Mouse (Mus musculus): ENCODE results near the gene Marveld3. TPM values are rescaled to one million over a fixed set of nuclear protein-coding genes. Genes with fewer than 3 reads are reported as not detected.

Marveld3 gene
- total RNA-seq, 2 experiments from 2014 or later: not detected

DNA sequence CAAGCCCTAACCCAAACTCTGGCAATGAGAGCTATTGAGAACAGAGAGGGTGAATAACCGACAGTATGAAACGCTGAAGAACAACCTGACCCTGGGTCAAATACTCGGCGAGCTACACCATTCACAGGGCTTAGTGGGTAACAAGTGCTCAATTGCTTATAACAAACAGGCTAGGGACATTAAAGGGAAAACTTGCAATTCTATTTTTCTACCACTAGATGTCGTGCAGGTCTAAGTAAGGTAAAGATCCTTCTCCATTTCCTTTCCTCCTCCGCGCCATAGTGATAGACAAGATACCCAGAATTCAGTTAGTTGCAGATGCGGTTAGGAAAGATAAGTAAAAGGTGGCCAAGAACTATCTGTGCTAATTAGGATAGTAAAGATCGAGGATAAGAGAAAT is 8.3 kb upstream of the Marveld3 start:
- ATAC-seq (replicated peaks; ENCODE audit: low FRiP score, poor library complexity, severe bottlenecking): peak; percentile 90

DNA sequence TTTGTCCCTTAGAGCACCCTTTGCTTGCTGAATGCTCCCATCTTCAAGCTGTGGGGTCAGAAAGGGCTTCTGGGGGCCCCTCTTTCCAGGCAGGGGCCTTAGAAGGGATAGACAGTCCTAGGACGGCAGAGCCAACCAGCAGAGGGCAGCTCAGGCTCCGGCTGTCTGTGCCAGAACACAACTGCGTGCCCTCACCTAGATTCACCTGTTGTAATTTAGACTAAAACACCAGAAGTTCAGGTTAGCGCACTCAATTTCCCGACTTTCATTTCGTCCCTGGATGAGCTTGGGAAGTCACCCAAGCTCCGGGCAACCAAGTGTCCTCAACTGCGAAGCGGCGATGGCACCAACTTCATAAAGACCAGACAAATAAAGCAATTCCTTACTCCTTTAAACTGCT is 6.8 kb upstream of the Marveld3 start:
- ATAC-seq (replicated peaks; ENCODE audit: low FRiP score, poor library complexity, severe bottlenecking): no peak

DNA sequence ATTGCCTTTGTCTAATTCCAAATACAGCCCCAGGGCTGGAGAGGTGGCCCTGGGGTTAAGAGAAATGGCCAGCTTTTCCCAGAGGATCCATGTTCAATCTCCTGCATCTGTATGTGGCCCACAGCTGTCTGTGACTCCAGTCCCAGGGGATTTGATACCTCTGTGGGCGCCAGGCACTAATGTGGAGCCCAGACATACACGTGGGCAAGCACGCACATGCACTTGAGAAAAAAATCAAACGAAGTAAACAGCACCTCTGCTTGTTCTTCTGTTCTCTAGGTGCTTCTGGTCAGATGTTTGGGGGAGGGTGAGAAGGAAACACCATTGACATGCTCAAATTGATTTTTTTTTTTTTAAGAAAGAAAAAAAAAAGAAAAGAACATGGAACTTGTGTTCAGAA is 2.1 kb upstream of the Marveld3 start:
- no peak for ATAC-seq (replicated peaks; ENCODE audit: low FRiP score, poor library complexity, severe bottlenecking)

DNA sequence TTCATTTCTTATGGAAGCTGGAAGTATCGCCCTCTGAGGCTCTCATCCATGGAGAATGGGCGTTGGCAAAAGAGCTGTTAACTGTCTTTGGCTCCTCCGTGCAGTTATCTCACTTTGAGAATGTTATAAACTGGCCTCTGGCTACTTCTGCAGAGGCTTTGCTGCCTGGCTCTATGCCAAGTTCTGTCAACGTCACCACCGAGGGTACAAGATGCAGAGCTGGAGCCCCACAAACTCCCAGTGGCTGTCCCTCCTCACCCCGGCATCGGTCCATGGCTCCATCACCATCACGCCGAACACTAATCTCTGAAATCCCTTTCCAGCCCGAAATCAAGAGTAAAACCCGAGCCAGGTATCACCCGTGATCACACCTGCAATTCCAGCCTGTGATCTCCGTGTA is 1.4 kb upstream of the Marveld3 start:
- ATAC-seq (replicated peaks; ENCODE audit: low FRiP score, poor library complexity, severe bottlenecking): no peak

DNA sequence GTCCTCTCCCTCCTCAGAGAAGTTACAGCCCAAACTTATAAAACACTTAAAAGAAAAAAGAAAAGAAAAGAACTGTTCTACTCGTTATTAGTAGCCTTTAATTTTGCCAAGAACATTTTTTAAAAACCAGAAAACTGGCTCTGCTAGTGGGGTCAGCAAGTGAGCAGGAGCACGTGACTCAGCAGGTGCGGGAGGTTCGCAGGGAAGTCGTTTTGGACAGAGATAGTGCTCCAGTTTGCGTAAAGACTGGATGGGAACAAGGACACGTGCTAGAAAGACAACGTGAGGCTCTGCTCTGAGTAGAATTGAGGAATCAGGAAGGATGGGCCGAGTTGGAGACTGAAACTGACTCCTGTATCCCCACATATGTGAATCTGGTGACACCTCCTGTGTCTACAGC is 893 bp upstream of the Marveld3 start:
- ATAC-seq (replicated peaks; ENCODE audit: low FRiP score, poor library complexity, severe bottlenecking): no peak

DNA sequence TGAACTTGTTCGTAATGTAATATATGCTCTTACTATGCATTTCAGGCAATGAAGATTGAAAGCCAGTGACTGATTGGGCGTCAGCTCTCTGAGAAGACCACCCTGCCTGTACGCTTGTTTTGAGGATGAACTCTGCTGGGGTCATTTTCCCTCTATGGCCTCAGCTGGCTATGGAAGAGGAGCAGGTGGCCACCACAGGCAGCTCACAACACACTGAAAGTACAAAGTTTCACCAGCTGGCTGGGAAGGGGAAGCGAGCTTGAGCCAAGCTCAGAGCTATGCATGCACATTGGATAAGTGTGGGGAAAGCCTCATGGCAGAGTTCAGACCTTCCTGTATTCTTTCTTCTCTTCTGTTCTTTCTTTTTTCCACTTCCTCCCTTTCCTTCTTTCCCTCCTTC is 2.9 kb downstream of the Marveld3 start:
- ATAC-seq (replicated peaks; ENCODE audit: low FRiP score, poor library complexity, severe bottlenecking): no peak

DNA sequence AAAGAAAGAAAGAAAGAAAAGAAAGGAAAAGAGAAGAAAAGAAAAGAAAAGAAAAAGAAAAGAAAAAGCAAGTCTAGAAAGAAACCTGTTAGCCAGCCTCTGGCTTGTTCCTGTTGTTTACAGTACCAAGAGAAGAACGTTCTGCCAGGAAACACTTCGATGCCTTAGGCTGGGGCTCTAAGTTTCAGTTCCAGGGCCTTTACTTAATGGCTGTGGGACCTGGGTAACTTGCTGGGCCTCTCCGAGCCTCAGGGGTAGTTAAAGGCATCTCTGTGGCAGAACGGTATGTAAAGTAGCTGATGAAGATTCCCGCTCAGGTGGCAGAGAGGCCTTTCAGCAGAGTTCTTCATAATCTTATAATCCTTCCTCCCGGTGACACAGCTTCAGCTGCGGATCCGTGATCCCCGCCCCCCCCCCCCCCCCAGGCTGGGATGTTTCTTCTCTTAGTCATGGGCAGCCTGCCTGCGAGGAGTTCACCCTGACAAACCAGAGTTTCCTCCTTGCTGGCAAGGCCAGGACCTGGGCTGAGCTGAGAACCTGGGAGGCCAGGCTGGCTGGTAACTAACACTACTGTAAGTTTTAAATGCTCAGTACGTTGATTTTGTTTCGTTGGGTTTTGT is 3.9 kb downstream of the Marveld3 start:
- no peak for ATAC-seq (replicated peaks; ENCODE audit: low FRiP score, poor library complexity, severe bottlenecking)

DNA sequence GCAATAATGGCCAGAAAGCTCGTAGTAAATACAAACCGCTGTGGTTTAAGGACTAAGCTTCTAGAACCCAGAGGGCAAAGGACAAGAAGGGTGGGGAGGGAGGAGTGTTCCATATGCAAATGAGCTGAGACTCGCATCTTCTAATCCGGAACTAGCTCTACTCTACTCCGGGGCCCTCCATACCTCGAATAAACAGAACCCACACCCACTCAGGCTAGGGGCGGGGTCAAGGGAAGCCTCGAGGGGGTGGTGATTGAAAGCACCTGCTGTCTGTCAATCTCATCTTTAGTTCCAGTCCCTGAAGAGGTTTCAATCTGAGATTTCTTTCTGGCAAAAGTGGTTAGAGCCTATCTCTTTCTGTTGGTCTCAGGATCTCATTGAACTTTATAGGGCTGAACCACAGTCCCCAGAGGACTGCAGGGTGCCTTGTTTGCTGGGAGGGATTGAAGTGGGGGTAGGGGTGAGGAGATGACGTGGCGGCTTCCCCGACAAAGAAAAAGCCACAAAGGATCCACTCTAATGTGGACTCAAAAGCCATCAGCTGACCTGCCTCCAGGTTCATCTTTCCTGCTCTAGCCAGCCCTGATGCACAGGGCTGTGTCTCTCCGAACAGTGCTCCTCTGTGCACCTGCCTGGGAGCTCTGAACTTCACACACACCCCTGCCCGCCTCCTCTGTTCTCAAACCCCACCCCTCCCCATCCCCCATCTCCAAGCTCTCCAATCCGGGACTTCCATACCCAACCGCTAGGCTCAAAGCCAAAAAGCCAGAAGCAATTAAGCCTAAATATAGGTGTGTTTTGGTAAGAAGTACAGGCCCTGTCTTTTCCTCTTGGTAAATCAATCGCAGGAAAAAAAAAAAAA is 4.6 kb downstream of the Marveld3 start:
- no peak for ATAC-seq (replicated peaks; ENCODE audit: low FRiP score, poor library complexity, severe bottlenecking)

DNA sequence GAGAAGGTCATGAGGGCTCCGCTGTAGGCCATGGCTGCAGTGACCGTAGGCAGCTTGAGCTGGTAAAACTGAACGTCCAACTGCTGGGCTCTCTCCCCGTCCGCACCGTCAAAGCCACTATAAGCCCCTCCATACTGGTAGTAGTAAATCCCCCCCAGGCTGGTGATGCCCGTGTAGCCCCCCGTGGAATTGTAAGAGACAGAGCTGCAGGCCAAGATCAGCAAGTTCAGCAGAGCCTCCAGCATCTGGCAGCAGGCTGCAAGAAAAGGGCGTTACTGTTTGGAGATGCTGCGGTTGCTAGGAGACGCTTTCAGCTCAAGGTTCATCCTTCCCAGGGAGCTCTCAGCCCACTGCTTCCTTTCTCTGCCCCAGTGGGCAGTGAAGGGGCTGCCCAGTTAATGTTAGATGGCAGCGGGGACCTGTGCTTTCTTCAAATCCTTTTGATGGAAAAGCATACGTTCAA is 7.5 kb downstream of the Marveld3 start:
- no peak for ATAC-seq (replicated peaks; ENCODE audit: low FRiP score, poor library complexity, severe bottlenecking)

DNA sequence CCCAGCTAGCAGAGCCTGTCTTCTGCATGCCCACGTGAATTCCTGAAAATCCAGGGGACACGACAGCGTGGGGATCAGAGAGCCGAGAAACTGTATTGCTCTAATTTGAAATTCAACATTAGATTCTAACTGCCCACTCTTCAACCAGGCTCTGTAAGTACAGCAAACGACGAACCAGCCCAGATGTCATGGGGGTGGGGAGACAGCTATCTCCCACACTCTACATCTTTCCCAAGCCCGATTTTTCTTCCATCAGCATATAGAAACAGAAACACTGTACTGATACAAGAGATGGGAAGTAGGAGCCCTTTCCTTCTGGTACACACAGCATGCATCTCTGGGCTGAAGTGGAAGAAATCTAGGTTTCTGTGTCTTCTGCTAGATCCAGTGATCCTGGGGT is 9.8 kb downstream of the Marveld3 start:
- no peak for ATAC-seq (replicated peaks; ENCODE audit: low FRiP score, poor library complexity, severe bottlenecking)

DNA sequence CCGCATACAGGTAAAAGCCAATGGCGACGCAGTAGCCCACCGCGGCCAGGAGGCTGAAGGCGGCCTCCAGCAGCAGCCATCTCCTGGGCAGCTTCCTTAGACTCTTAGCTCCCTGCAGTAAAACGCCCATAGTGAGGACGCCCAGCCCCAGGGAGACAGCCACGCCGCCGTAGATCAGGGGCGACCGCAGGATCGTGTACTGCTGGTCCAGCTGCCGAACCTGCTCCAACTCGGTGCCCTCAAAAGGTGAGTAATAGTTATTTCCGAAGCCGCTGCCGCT is 13.8 kb downstream of the Marveld3 start:
- ATAC-seq (replicated peaks; ENCODE audit: low FRiP score, poor library complexity, severe bottlenecking): no peak

DNA sequence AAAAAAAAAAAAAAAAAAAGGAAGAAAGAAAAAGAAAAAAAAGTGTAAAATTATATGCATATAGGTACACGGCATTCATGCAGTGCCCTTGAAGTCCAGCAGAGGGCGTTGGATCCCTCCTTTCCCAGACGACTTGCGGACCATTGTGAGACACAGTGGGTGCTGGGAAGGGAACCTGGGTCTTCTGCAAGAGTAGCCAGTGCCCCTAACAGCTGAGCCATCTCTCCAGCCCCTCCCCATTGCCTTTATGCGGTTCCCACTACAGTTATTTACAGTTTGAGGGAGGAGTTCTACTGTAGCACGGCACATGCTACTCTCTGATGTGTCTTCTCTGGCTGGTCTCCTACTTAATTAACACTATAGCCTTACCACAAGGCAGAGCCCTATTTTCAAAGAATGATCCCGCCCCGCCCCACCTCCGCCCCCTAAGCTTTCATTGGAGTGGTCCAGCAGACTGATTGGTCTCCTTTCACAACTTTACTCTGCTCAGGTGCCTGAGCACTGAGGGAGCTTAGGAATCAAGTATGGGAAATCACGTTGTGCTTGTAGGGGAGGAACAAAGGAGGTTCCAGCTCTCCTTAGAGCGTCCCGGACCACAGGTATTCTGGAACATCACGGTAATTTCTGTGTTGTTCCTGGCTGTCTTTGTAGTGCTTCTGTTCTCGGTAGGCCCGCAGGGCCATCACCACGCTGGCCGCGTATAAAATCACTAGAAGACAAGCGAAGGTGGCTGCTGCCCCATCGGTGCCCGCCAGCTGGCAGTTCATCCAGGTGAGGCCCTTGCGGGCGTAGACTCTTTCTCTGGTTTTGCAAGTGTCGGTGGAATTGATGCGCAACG is 14.3 kb downstream of the Marveld3 start:
- no peak for ATAC-seq (replicated peaks; ENCODE audit: low FRiP score, poor library complexity, severe bottlenecking)

DNA sequence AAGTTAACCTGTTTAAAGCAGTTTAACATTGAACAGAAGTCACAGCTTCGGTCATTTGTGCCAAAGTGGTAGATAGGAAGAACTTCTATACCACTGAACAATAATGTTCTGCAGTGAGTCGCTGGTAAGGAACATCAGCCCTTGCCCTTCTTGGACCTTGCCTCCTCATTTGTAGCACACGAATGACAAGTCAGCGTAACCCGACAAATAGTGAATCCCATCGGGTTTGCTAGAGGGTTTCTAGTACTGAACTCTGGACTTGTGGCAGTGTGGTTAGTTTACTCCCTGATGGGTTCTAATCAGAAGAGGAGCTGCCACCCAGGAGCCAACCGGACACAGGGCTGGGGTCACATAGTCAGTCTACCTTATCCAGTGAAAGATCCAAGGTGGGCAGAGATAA is 15.7 kb downstream of the Marveld3 start:
- no peak for ATAC-seq (replicated peaks; ENCODE audit: low FRiP score, poor library complexity, severe bottlenecking)

DNA sequence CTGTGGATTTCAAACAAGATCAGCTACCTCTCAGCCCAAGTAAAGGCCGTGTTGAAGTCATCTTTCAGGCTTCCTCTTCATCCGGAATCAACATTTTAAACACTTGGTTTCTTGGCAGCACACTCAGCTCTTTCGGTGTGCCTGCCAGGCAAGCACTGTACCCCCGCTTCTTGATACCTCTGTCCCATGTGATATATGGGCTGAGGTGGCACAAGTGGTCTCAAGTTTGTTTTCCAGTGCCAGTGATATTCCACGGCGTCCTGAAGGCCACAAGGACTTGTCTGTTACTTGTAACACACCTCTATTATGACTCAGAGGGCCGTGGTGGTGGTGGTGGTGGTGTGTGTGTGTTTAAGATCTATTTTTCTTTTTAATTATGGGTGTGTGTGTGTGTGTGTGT is 16.3 kb downstream of the Marveld3 start:
- ATAC-seq (replicated peaks; ENCODE audit: low FRiP score, poor library complexity, severe bottlenecking): no peak

DNA sequence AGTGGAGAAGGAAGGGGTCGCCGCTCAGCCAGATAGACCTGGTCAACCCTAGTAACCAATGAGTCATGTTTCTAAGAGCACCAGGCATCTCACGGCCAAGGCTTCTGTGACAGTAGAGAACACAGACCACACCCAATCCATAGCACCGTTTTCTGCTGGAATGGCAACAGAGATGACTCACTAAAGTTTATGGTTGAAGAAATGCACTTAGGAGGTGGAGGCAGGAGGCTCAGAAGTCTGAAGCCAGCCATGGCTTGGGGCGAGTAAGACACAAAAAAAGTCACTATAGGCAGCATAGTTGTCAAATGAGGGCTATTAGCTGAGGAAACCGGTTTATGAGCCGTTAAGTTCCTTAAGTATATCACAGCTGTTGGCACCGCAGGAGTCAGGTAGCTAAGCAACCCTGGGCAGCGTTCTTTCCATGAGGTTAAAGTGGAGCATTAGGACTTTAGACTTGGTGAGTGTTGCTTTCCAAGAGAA is 16.8 kb downstream of the Marveld3 start:
- no peak for ATAC-seq (replicated peaks; ENCODE audit: low FRiP score, poor library complexity, severe bottlenecking)

DNA sequence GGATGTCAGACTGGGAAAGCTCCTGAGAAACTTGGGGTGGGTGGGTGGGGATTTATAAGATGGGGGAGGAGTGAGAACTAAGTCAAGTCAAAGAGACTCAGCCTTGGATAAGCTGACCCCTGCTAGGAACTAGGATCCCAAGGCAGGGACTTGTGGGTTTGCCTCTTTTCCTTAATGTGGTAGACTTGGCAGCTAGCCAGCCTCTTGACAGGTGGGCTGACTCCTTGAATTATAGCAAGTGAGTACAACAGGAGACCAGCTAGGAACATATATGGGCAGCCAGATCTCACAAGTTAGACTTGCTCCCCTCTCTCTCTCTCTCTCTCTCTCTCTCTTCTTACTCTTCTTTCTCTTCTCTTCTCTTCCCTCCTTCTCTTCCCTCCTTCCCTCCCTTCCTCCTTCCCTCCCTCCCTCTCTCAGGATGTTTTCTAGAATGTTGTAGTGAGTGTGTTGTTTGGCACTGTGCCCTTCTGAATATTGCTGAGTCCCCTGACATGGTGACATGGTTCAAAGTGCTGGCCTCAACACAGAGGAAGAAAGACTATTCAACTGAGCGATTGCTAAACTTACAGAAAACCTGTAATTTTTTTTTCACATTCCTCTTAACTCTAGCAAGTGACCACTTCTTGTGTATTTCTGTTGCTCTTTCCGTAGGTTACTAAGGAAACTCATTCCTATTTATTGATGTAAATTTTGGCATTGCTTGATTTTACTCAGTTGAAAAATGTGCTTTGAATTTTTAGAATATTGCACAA is 20.2 kb downstream of the Marveld3 start:
- no peak for ATAC-seq (replicated peaks; ENCODE audit: low FRiP score, poor library complexity, severe bottlenecking)

DNA sequence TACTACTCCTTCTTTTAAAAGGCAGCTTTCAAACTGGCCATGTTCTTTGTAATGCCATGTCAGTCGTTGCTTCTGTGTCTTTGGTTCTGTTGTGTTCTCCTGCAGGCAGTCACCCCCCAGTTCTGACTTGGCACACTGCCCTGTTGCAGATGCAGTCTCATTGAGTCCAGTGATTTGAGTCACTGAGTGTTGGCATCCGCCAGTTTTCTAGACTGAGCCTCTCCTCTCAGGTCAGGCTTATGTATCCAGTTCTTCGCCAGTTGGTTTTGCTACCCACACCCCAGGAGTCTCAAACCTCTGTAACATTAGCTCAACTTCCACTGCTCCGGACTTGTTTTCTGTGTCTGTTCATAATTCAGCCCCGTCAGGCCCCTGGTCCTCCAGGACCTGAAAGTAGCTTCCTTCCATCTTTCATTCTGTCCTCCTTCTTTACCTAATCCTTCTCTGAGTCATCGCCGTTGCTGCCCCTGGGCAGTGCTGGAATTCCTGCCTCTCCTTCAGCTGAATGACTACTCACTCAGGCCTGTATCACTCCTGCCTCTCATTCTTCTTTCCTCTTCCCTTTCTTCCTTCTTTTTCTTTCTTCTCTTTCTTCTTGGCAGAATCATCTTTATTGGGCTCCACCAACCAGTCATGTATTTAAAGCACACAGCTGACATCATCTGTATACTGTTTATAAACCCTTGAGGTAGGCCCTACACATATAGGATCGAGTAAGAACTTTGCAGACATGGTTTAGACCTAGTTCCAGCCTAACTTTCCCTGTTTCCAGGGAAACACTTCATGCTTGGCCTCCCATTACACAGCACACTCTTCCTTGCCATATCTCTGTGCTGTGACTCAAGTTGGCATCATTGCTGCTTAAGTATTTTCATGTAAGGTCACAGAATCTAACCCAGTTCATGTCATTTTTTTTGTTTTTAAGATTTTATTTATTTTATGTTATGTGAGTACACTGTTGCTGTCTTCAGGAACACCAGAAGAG is 41.3 kb downstream of the Marveld3 start:
- no peak for ATAC-seq (replicated peaks; ENCODE audit: low FRiP score, poor library complexity, severe bottlenecking)

DNA sequence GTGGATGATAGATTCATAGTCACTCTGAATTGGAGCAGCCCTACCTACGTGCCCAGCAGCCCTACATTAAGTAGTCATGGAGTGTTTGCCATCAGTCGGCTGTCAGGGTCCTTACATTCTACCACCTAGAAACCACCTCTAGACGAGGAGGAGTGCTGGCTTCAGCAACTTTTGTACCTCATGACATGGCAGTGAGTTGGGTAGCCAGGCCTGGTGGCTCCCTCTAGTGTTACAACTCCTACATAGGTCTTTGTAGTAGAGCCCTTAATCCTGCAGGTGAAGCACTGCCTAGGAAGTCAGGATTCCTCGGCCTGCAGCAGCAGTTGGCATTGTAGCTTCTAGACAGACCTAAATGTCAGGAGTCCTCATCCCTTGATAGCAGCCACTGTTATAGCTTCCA is 44.7 kb downstream of the Marveld3 start:
- peak; percentile 79 for ATAC-seq (replicated peaks; ENCODE audit: low FRiP score, poor library complexity, severe bottlenecking)

DNA sequence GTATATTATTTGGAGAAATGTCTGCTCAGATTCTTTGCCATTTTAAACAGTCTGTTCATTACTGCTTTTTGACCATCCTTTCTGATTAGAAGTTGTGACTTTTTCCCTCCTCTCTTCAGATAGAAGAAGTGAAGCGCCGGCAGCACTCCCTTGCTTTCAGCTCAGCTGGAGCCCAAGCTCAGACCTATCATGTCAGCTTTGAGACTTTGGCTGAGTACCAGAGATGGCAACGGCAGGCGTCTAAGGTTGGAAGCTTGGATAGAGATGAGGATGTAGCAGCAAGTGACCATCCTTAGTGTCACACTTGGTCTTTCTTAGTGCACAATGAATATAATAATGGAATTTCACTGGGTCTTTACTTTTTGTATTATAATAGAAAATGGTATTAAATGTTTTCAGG is 54.6 kb downstream of the Marveld3 start:
- no peak for ATAC-seq (replicated peaks; ENCODE audit: low FRiP score, poor library complexity, severe bottlenecking)
